Mouse (Mus musculus) lung, adult 10 weeks (tissue): ENCODE results near the gene Plscr2. TPM values are rescaled to one million over a fixed set of nuclear protein-coding genes. Genes with fewer than 3 reads are reported as not detected.

ENCODE experiments used
- polyA plus RNA-seq: library from polyadenylated mRNA; stranded (reverse); fragments of 350-450 nt; fragmentation: Illumina TruSeq; extraction: RNeasy Lipid Tissue Mini Kit (QIAGEN cat#74804); gene quantifications from one replicate; pipeline ENCODE4 v1.2.3, GENCODE M21; 2014; ENCODE audit warnings: low read depth, low replicate concordance; ENCODE audit not compliant: insufficient read depth

Plscr2 gene
- 23.3 TPM for polyA plus RNA-seq

DNA sequence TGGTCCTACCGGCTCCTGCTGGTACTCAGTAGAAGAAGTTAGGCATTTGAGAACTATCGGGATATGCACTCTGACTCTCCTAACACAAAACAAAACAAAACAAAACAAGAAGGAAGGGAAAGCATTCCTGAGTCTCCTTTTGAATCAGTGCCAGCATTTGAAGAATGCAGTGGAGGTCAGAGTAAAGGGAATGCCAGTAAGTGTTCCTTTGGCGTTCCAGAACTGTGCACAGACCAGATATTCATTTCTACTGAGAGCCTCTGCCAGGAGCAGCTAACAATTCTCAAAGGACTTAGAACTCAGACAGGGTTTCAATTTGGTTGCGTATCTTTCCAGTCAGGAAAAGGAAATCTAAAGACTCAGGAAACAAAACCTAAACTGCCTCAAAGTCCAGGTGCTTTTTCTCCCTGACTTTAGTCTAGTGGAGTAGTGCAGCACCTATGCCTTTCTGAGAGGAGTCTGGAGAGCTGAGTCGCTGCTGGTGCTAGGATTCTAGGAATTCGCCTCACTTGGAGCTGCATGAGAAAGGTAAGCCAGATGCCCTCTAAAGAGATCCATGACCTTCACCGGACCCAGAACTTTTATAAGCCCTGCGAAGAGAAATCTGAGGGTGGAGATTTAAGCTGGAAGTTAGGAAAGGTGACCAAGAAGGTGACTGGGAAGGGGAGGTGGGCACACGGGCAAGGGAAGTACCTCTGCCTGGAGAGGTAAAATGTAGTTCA, at the start of gene Plscr2:
Gene Plscr2 (plus strand): TSS at position 117 of the 722 bp plus-strand sequence.

DNA sequence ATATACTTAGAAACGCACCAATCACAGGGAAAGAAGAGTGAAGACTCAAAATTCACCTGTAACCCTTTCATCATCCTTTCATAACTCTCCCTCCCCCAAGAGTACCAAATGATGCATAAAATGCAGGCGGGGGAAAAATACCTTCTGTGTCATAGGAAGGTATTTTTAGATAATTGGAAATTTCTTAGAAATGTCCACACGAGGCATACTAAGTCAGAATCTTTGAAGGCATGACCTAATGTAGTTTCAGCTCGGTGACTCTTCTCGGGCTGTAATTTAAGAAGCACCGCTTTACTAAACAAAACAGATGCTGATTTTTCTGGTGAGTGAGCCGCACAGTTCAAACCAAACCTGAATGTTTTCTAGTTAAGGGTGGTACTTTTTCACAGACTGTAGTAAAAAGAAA, 26.0 kb upstream of the Plscr2 start, which contains the start of gene Plscr1:
Gene Plscr1 (plus strand): TSS at position 304 of the 406 bp plus-strand sequence.

DNA sequence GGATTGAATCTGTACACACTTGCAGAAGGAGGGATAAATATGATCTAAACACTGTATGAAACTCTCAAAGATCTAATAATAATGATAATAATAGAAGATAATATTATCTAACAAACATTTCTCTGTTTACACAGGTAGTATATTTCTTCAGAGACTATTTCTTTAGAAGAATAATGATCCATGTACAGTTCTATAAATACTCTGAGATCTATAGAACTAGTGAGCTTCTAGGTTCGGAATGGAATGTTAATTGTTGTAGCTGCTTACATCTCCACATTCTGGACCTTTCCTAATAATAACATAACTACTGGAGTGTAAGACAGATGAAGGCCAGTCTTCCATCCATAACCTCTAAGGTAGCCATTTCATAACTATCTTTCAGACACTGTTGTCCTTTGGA, 33.7 kb downstream of the Plscr2 start, which contains the start of gene 1700057G04Rik:
Gene 1700057G04Rik (plus strand): TSS at position 301 of the 400 bp plus-strand sequence.

Other genes starting within 250 kb of the Plscr2 start
- not detected for gene Plscr5, start 82.7 kb upstream of the Plscr2 start, polyA plus RNA-seq
- 53.1 TPM for gene Plscr1, start 25.9 kb upstream of the Plscr2 start, polyA plus RNA-seq
- gene 1700057G04Rik, start 33.8 kb downstream of the Plscr2 start, polyA plus RNA-seq, result not detected
- gene Plscr4, start 181.8 kb downstream of the Plscr2 start, polyA plus RNA-seq, result 21.2 TPM